Mouse (Mus musculus) thymus, adult 18-20 months (tissue): Measurements from ENCODE around the gene Ets1.

Experiments used
- DNase-seq, 2 experiments: peaks; one replicate each; pipeline ENCODE4 v3.0.0; 2022; ENCODE audit warnings: mixed read lengths in 2 of 2

Gene Ets1

GRCm38 (mm10) chr9:32713106-32713505 is 77.1 kb downstream of the Ets1 start:
- DNase-seq = no peak

DNA sequence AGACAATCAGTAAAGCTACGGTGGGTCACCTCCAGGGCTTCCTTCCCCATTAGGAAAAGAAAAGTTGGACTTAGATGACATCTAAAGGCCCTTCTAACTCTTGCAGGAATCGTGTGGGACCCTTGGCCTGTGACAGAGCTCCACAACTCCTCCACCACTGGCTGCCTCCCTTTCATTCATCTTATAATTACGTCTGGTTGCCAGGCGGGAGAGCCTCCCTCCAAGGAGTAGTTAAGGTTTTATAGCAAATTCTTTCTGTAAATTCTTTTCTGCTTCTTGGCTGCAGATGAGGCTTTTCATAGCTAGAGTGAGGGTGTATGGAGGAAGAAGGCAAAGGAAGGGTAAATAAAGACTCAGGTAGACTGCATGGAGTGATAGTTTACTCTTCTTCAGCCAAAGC is 77.8 kb downstream of the Ets1 start:
- DNase-seq = no peak

DNA sequence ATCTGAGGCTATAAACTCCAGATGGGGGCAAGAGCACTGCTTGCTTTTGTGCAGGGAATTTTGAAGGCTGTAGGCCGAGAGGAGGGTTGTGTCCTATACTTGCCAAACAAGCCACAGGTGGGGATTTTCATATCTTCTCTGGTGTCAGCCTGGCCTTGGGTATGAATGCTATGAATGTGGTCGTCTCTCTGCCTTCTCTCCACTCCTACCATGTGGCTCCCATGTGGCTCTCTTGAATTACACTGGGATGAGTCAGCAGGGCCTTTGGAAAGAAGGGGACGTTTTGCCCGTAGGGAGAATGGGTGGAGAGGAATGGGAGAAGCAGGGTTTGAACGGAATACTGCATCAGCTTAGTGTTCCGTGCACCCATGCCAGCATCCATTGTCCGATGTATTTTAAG is 78.5 kb downstream of the Ets1 start:
- DNase-seq = no peak

DNA sequence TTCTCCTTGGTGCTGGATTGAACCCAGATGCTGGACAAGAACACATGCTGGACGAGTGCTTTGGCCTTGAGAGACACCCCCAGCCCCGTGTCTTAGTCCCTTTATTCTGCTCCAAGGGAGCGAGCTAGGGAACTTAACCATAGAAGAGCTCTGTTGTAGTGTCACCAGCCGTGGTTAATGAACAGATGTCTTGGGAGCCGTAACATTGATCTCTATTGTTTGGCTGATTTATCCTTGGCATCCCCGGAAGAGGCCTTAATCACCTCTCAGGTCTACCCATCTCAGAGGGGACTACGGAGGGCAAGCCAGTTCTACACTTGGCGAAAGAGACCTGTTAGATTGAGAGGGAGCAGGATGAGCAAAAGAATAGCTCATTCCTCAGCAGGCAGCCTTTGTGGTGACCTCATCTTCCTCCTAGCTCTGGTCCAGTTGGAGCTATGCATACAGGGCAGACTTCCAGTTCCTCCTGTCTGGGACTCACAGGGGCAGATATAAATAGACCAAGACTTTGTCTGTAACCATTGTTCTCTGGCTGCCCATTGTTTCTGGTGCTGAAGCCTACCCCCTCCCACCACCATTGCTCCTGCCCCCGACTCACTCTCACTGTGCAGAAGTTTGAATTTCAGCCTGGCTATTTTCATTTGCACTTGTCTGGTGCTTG is 79.9 kb downstream of the Ets1 start:
- no peak for DNase-seq

- DNase-seq = peak in 1 of 2 experiments; percentile 59
These were observed 81.4 kb downstream of the Ets1 start for GRCm38 (mm10) chr9:32717268-32717920.

GRCm38 (mm10) chr9:32717931-32718820 is 82.2 kb downstream of the Ets1 start:
- no peak for DNase-seq

DNA sequence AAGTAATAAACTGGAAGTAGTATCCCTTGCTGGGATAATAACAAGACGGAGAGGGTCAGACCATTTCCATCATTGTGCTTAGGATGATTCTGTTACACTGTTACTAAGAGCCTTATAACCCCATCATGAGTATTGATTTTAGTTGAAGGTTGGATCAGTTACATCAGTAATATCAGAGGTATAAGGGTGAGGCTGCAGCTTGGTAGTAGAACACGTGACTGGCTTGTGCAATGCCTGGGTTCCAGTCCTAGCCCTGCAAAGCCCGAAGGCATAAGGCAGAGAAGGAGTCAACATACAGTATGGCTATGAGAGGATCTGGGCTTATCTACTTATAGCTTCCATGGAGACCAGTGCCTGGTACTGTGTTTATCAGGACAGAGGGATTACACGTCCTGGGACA is 82.8 kb downstream of the Ets1 start:
- no peak for DNase-seq

DNA sequence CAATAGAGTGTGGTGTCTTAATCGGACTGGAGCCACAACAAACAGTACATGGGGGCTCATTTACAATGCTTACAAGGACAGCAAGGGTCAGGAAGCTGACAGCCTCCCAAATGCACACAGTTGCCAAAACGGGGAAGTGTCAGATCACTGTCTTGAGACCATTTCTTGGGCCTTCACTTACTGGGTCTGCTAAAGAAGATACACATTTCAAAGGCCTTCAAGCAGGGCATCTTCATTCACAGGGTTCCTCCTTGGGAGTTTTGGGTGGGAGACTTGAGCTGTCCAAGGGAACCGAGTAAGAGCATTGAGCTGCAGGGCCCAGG is 83.9 kb downstream of the Ets1 start:
- DNase-seq = no peak

DNA sequence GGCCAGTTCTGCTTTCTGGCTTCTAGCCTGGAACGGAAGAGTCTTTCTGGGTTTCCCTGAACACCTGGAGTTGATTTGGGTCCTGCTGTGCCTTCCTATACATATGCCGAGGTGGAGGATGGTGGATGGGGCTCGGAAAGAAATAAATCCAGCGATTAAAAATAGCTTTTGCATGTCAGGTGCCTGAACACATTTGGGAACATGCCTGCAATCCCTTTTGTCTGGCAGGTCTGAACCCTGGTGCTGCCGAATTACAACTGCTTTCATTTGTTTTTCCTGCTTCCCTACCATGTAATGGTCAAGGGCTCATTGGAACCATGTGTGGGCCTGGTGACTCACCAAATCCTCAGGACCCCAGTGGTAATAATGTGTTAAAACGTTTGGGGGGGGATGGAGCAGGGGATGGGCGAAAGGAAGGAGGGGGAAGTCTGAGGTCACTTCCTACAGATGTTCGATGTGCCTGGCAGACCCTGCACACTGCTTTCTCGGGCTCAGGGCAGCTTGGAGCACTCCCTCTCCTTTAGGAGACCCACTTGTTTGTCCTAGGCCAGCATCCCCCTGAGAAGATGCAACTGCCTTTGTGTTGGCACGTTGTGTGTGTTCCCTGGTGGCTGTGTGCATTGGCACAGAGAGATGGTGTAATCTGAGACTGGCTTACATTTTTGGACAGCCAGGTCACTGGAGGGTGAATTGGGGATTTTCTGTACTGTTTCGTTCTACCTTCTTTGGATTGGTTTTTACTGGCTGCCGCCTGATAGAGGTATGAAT is 84.4 kb downstream of the Ets1 start:
- no peak for DNase-seq

GRCm38 (mm10) chr9:32721081-32721480 is 85.1 kb downstream of the Ets1 start:
- no peak for DNase-seq

DNA sequence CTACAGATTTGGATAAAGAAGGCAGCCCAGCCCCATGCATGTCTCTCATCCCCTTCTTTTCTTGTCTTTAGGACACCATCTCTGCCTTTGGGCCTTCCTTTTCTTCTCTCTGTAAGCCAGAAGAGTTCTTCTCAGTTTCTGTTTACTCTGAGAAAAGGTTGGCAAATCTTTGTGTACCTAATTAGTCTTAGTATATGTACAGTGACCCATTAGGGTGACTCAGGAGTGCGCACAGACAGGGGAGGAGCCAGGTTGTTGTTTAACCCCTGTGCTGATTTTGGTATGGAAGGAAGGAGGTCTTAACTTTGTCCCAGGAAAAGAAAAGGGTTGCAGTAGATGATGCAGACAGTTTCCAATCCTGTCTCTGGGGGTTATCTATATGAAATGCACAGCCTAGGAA is 86.2 kb downstream of the Ets1 start:
- no peak for DNase-seq

DNA sequence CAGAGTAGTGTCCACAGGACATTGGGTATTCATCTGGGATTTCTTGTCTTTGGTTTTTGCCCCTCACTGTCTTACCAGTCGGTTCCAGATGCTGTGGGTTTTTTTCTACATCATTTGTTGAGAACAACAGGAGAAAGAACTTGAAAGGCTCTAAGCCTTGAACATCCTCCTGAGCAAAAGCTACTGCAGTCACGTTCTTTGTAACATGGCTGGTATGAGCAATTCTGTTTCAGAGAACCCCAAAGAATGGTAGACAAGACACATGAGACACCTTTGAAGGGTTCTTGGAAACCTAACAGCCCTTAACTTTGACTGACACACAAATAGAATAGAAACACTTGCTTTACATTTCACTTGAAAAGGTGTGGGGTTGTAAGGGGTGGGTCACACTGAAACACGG is 86.9 kb downstream of the Ets1 start:
- DNase-seq = no peak

GRCm38 (mm10) chr9:32724131-32724825 is 88.3 kb downstream of the Ets1 start:
- no peak for DNase-seq

- no peak for DNase-seq
These were observed 89.9 kb downstream of the Ets1 start for GRCm38 (mm10) chr9:32725902-32726301.

GRCm38 (mm10) chr9:32726595-32726994 is 90.6 kb downstream of the Ets1 start:
- no peak for DNase-seq

DNA sequence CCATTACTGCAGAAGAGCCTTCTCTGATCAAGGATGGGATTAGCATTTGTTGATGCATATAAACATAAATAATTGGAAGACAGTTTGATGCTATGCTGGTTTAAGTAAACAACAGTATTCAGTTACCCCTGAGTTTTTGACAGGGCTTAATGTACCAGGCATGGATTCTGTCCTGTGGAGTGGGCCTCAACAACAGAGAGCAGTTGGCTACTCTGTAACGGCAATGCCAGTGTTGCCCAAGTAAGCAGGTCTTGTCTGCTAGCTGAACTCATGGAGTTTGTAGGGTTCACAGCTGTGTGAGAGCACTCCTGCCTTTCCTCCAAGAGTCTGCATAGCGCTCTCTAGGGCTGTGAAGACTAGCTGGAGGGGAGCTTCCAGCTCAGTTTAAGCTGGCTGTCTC is 91.0 kb downstream of the Ets1 start:
- DNase-seq = no peak

DNA sequence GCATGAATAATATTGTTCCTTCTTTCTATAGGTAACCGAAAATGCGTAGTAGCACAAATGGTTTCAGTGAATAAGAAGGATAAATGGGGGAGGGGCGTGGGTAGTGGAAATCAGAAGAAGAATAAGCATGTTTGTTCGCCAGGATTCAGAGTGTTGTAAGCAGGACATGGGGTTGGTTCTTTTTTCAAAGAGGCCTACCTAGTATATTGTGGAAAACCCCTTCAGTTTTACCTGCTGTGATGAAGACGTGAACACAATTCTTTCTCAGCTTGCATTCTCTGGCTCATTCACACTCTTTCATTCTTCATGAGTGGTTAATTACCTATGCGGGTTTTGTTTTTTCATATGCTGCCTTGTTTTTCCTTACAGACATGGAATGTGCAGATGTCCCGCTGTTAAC is 92.3 kb downstream of the Ets1 start:
- no peak for DNase-seq

- no peak for DNase-seq
These were observed 92.8 kb downstream of the Ets1 start for GRCm38 (mm10) chr9:32728806-32729205.

- DNase-seq = no peak
These were observed 93.2 kb downstream of the Ets1 start for GRCm38 (mm10) chr9:32729207-32729606.

DNA sequence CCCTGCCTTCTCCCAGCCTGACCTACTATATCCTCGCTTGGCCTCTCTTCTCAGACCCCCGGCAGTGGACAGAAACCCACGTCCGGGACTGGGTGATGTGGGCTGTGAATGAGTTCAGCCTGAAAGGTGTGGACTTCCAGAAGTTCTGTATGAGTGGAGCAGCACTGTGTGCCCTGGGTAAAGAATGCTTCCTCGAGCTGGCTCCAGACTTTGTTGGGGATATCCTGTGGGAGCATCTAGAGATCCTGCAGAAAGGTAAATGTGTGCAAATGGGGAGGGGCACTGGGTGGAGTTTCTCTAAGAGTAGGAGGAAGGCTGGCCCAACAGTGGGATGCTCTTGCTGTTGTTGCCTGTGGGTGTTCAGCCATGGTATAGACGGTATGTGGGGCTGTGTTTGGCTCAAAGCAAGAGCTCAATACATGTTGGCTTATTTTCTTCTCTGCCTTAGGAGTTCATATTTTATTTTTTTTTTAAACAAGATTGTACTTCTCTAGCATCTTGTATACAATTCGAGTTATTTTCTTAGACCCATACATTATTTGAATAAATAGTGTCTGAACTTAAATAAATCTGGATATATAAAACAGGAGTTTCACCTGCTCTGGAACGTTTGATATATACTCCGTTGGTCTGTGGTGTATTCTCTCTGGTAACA is 94.1 kb downstream of the Ets1 start:
- DNase-seq = no peak

DNA sequence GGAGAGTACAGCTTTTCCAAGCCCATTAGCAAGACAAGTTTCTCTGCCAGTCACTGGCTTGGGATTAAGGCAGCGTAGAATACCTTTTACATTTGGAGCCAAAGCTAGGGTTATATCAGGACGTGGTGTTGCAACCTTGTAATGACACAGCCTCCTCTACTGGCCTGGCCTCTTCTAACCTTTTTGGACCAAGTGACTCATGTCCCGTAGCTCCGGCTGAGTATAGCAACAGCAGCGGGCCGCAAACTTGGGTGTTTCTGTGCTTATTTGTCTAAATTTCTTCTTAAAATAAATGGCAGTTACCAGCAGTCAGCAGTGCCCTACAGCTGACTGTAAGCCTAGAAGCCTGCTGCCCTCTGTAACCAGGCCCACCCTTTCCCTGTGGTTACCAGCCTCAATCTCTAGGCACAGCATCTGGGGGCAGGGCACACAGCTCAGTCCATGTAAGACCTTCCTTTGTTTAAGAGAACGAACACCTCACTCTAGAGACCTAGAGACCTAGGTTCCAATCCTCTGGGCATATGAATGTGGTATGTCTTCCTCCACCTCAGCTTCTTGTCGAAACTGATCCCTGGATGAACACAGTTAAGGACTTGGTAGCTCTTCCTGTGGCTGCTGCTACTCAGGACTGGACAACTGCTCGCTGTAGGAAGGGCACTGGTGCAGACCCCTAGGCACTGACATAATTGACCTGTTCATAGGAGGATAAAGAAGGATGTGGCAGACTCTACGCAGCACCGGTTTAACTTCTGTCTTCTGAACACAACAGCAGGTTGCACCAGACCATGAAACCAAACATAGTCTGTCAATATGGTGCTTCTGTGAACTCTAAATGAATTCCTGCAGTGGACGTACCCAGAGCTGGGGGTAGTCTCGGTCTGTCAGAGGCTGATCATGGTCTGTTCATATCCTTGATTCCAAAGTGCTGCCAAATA is 94.9 kb downstream of the Ets1 start:
- DNase-seq = no peak
